Mouse (Mus musculus): ENCODE measurements around the gene Efcab6.
A peak's percentile ranks its signal among the peaks of the same experiment; 100 is the strongest.

Gene Efcab6

DNA sequence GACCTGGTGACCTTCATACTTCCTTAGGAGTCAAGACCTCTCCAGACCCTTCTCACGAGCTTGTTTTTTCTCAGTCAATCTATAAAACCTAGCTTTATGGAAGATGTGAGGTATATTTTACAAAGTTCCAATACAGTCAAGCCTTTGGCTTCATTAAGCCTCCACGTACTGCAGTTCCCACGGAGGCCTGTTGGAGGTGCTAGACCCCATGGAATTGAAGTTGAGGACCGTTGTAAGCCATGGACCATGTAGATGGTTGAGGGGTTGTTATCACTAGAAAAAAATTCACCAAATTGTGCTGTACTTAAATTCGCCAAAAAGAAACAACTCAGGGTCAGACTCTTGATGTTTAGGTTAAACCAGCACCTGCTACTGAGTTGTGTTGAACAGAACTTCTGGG is 9.1 kb downstream of the Efcab6 start:
- no peak for DNase-seq

DNA sequence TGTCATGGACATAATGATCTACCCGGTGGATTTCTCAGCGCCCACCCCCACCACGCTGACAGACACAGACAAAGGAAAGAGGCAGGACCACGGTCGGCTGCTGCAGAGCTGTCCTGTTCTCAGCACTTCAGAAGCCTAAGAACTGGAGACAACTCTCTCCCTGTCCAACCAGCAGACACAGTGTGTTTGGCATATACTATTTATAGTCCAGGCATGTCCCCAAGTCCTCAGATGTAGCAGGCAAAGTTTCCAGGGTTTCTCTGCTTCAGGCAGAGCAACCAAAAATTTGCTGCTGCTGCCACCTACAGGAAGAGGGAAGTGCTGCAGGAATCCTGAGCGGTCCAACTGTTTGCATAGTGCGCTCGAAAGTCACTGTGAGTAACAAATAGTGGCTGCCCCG is 11.3 kb downstream of the Efcab6 start:
- peak; percentile 85 for DNase-seq

DNA sequence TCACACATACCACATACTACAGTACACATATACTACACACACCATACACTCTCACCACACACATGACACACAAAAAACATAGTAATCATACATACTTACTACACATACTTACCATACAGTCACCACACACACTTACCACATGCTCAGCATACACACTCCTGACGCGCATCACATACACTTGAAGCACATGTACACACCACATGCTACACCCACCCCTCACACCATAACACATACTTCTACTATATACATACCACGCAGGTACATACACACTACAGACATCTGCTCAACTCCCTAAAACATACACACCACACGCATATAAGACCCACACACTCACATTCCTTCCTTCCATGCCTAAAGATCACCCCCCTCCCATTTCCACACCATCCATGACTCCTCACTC is 11.9 kb downstream of the Efcab6 start:
- no peak for DNase-seq

DNA sequence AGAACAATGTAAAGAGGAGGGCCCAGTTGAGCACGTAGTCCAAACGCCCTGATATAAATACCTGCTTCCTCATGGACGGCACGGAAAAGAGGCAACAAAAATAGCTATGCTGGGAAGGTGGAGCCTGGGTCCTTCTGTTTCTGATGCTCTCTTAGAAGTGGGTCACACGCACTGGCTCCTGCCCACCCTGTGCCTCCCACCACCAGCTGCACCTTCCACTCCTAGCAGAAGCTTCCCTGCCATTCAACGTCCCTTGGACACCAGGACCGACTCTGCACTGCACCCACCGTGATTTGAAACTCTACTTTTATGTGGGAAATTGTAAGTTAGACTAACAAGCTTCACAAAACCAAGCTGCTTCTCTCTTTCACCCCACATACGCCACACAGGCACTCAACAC is 12.8 kb downstream of the Efcab6 start:
- no peak for DNase-seq

DNA sequence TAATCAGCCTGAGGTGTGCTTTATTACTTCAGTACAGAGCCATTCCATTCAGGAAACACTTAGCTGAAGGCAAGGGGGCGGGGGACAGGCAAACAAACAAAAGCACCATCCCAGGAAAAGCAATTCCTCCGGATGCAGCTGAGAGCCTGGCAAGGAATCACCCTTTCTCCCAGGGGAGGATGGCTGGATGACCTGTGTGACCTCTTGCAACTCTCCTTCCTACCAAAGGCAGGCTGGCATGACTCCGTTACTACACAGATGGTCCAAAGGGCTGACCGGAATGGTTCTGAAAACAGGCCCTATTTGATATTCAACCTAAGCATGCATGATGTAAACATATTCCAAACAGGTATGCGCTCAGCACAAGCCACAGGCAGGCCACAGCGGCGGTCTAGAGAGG is 15.6 kb downstream of the Efcab6 start:
- DNase-seq = peak; percentile 11

DNA sequence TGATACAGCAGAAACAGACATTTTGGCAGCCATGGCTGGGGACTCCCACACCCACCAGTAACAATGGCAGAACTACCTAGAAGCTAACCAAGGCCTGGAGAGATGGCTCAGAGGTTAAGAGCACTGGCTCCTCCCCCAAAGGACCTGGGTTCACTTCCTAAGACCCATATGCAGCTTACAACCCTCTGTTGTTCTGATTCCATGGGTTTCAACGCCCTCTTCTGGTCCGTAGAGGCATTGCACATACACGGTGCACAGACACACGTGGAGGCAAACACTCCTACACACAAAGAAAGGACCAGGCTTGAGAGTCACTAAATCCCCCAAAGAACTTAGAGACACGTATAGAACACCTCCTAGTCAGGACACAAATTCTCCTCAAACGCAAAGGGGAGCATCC is 19.6 kb downstream of the Efcab6 start:
- no peak for DNase-seq

DNA sequence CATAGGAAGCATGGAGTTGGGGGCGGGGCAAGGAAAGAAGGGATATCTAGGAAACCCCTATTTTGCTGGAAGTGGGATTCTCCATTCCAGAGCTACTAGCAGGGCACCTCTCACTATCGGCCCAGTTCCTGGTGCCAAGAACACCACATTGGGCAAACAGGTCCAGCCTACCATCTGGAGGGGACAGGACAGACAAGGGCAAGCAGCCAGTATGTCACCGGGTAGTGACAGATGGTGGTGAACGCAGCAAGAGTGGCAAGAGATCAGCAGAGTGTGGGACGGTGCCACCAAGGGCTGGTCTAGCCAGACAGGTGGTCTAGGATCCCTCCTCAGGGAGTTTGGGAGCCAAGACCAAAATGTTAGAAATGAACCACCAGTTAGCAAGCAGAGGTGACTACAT is 28.1 kb downstream of the Efcab6 start:
- no peak for DNase-seq

DNA sequence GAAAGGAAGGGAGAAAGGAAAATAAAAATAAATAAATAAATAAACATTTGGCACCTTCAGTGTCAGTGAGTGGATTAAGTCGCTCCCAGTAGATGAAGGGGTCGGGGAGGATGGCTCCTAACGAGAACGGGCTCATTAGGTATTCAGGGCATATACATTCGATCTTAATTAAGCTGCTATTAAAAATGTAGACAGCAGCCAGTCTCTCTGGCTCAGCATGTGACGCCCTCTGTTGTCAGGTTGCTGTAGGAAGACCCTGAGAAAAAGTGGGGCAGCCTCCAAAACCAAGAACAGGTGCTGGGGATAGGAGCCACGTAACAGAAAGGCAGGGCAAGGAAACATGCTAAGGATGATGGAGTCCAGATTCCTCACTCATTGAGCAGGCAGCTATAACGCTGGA is 39.5 kb downstream of the Efcab6 start:
- DNase-seq = no peak

DNA sequence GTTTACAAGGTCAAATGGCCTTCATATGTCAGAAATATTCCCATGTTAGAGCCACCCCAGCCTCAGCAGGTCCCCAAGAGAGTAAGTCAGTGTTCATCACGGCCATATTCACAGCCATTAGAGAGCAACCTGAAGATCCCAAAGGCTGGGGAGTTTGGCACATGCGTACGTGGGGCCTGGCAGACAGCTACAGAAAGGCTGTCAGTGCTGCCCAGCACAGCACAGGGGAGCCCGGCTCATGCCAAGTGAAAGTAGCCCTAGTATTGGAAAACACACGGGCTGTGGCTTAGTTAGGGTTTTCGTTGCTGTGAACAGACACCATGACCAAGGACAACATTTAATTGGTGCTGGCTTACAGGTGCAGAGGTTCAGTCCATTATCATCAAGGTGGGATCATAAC is 40.3 kb downstream of the Efcab6 start:
- no peak for DNase-seq

DNA sequence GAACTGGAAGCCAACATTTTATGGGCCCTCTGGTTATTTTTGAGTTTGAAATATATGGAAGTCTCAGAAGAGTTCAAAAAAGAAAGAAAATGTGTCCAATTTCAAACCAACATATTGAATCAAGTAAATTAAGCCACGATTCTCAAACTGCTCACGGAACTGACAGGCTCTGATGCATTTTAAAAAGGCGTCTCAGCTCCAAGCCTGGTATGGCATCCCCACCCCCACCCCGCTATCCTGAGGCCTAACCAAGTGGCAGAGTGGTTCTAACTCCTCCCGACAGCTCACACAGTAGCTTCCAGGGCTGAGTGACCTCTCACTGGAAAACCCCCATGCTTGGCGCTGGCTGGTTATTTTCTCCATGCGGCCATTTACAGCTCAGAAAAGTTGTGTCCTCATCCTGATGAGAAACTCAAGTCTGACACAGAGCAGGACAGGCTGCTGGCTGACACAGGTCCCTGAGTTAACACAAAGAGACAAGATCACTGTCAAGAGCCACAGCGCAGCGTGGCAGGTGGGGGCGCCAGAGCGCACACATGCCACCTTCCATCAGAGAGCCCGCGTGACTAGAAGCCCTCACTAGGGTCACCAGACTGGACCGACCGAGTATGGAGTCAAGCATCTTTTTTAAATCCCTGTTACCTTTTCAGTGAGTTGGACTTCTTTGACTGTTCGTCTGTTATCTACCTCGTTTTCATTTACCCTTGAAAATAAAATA is 55.7 kb downstream of the Efcab6 start:
- DNase-seq = no peak

DNA sequence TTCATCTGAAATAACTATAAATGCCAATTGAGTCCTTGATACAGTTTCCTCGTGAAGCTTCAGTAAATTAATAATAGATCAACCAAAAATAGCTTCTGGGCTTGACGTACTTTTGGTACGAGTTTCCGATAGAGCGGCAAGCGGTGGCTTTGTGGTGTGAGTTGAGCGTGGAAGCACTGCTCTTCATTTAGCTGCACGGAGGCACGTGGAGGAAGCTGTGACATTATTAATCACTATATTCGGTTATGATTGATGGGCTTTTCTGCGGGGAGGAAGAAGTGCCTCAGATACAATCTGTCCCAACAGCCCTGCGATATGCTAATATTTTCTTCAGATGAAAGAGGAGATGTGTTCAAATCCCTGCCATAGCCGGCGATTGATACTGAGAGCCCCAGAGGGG is 60.9 kb downstream of the Efcab6 start:
- DNase-seq = no peak

DNA sequence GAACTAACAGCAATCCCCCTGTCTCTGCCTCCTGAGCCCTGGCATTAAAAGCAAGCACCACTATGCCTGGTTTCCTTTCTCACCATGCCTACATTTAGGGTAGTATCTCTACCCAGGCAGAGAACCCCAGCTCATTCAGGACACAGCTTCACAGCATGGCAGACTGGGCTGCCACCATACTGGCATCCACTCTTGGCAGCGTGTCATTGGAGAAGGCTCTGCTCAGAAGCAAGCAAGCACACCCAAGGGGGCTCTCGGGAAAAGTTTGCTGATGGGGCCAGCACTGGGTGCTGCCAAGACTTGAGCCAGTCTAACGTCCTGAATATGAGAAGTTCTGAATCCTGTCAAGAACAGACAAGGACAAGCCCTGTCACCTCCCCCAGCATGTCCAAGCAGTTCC is 66.1 kb downstream of the Efcab6 start:
- DNase-seq = no peak

DNA sequence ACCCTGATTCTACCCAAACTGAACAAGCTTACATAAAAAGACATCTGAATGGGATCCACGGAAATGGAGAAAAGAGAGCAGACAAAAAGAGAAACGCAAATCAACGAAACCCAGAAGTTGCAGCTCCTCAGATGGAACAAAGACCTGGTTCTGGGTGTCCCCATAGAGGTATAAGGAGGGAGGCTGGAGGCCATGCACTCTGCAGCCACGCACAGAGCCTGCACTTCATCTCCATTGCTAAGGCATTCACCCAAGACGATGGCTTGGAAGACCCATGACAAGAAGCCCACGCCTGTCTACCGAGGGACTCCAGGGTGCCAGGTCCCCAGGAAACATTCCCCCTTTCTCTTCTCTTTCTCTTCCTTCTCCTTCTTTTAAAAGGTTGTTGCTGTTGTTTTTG is 66.6 kb downstream of the Efcab6 start:
- DNase-seq = no peak

DNA sequence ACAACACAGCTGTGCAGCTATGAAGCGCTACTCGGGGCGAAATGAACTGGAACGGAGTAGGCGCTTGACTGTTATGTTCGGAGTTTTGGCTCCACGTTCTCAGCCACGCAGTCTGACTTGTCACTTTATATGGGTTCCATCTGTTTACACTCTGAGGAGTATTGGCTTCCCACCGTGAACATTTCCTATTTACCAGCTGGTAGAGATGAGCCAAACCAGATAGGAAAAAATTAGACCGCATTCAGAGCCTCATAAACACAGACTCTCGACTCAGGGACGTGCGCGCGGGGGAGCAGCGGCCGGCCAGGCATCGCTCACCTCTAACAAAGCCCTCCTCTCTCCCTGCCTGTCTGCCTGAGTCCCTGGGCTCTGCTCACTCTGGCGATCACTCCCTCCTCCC is 67.1 kb downstream of the Efcab6 start:
- peak; percentile 51 for DNase-seq

DNA sequence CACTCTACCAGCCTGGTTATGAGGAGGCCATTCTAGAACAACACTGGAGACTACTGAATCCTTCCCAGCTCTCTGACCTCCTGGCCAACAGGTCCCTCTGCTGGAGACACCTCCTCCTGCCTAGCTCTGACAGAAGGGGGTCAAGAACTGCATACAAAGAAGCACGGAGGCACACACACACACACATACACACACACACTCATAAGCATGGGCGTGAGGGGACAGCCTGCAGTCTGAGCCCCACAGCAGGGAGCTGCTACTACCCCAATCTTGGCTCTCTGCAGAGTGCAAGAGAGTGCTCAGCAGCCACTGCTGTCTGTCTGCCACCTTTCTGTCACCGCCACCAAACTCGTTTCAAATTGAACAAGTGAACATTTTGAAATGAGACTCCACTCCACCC is 67.6 kb downstream of the Efcab6 start:
- DNase-seq = peak; percentile 43

DNA sequence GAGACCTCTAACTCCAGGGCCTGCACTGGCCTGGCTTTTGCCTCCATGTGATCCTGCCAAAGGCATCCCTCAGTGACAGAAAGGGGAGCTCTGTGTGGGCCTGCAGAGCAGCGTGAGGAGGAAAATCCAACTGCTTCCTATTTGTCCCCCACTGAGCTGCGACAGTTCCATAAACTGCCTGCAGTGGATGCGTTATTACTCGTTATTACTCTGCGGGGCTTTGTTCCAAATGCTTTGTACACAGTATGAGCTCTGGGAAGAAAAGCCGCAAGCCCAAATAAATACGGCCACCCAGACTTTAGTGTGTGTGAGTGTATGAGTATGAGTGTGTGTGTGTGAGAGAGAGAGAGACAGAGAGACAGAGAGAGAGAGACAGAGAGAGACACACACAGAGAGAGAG is 68.3 kb downstream of the Efcab6 start:
- no peak for DNase-seq

DNA sequence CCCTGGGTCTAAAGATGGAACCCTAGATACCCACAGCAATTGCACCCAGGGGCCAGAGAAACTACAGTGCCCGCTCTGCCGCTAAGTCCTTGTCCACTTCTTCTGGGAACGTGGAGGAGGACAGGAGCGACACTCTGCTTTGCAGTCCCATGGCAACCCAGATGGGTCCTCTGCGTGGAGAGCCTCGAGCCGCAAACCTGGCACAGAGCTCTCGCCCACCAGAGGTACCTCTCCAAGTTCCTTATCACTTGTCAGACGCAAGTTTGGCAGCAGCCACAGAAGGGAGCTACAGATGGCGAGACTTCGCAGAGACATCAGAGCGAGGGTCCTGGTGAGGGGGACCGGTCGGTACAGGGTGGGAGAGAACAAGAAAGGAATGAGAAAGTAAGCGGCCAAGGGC is 73.0 kb downstream of the Efcab6 start:
- no peak for DNase-seq

DNA sequence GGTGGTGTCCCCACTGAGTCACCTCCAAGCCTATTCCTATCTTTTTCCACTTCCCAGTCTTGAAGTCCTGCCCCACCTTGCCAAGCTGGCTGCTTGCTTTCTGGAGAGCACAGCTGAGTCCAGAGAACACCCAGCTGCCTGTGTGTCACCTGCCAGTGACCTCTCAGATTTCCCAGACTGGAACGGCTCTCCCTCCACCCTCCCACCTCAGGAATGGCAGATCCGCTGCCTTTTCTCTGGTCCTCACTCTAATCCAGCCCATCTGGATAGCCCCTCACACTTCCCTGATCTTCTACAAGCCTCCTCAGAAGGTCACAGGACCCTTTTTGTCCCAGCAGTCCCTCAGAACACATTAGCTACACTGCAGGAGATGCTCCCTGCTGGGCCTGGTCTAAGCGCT is 73.7 kb downstream of the Efcab6 start:
- peak; percentile 19 for DNase-seq

DNA sequence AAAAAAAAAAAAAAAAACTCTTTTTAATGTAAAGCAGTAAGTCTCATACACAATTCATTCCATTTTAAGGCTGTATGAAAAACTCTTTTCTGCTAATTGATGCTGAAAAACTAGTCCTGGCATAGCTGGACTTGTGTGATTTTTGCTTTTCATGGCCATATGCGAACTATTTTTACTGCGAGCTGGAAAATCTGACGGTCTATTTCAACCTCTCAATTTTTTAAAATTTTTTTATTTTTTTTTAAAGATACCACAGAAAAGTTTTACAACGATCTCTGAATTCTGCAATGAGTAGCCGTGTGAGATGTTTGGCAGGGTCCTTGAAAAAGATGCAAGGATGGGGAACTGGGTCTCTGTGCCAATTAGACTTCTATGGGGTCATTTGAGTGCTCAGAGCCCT is 75.9 kb downstream of the Efcab6 start:
- no peak for DNase-seq

DNA sequence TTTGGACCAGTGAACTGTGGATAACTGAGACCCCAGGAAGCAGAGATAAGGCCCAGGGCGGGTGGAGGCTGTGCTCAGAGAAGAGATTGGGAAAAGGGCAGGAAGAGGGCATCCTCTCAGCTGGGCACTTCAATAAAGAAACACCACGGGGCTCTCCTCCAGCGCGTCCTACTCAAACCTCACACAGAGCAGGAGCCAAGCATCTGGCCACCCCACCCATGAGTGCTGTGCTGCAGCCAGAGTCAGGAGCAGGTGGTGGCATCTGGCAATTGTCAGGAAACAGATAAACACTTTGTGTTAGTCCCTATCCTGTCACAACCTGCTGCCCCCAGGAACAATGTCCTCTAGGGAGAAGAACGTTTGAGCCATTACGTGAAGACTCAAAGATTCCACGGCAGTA is 77.1 kb downstream of the Efcab6 start:
- no peak for DNase-seq

DNA sequence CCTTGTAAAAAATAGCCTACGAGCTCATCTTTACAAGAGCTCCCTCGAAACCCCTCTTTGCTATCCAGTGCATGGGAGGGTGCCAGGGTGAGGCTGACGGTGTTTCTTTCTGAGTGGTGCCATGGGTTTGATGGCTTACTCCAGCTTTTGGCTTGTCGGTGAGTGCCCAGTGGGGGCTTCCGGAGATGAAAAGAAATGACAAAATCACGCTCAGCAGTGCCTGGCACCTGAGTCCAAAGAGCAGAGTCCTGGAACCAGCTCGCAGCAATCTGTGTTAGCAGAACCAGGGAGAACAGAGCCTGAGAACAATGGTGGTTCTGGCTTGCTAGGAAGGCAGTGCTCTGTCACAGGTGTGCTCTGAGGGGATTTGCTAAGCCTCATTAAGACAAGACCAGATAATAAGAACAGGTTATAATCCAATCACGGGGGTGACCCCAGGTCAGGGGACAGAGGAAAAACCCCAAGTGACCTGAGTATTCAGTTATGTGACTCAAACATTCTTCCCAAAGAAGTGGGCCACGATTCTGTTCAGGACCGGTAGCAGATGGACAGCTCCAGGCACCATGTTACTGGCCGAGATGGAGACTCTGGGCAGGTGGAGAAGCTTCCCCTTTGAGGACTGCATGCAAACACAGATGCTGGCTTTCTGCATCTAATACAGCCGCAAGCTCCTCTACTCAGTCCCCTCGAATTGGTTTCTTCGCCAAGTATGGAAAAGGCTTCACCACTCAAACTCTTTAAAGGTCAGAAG is 82.8 kb downstream of the Efcab6 start:
- DNase-seq = no peak

DNA sequence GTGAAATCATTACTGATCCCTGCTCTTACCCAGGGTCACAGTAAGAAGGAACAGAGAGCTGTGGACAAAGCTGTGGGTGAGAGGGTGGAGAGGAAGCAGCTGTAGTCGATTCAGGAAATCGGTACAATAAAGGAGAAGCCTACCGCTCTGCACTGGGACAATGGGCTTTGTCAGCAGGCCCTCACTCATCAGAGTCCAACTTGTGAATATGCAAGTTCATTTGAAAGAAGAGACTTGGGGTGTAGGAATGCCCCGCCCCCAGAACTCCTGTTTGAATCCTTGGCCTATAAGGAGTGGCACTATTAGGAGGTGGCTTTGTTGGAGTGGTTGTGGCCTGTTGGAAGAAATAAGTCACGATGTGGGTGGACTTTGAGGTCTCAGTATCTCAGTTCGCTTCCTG is 86.3 kb downstream of the Efcab6 start:
- no peak for DNase-seq

DNA sequence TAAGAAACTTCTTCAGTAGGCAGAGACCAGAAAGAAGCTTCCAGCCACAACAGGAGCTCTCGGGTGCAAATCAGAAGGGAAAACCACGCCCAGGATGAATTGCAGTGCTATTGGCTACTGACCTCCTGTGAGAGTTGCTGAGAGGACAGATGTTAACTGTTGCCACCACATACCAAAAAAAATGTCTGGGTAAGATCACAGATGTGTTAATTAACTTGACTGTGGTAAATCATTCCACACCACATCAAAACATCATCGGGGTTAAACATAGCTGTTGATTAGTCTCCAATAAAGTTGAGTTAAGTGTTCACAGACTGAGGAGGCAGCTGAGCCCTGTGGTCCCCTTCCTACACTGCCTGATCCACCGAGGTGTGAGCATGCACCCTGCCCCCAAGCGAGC is 88.1 kb downstream of the Efcab6 start:
- DNase-seq = peak; percentile 30

DNA sequence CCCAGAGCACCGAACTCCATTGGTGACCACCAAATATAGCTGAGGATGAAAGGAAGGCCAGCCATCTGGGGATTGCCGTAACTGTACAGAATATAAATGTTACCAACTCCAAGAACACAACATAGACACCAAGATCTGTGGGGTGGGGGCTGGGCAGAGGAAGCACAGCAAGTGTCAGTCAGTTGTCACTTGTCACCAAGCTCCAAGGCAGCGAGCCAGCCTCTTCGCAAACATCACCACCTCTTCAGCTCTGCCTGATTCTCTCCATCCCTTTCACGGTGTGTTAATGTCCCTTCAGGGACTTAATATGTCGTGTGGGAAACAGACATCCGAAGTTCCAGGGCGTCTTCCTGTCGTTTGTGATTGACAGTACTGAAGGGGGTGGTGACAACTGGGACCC is 93.0 kb downstream of the Efcab6 start:
- no peak for DNase-seq

DNA sequence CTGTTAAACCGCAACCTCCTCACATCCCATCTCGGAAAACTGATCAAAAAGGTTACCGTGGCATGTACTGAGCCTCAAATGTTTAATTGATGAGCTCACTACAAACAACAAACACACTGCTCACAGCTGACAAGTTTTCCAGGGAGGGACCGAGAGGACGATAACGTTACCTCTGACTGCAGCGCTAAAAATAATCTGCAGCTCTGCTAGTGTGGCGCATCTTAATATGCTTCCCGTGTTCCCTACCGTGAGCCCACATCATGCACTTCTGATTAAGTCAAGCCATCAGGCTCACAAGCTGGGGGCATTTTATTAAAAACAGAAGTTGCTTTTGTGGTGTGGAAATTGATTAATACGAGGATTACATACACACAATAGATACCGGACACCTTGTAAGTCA is 97.4 kb downstream of the Efcab6 start:
- DNase-seq = no peak

All from lung, postnatal 10 days (tissue).